Mouse (Mus musculus) layer of hippocampus, postnatal 25 days (tissue): Measurements from ENCODE around the gene Mpp1. TPM values are rescaled to one million over a fixed set of nuclear protein-coding genes. Genes with fewer than 3 reads are reported as not detected.

ENCODE experiments used
- DNase-seq, 2 experiments: peaks; one replicate each; pipeline ENCODE4 v3.0.0; 2022; ENCODE audit warnings: mixed read lengths in 2 of 2, low spot score in 1 of 2; ENCODE audit errors: extremely low spot score in 1 of 2
- total RNA-seq, 2 experiments: library from RNA; stranded (reverse); gene quantifications; 2 replicates each; pipeline ENCODE4 v1.2.3; 2021

Gene Mpp1
- total RNA-seq, 2 experiments from 2014 or later, result 32.0 to 37.3 TPM

DNA sequence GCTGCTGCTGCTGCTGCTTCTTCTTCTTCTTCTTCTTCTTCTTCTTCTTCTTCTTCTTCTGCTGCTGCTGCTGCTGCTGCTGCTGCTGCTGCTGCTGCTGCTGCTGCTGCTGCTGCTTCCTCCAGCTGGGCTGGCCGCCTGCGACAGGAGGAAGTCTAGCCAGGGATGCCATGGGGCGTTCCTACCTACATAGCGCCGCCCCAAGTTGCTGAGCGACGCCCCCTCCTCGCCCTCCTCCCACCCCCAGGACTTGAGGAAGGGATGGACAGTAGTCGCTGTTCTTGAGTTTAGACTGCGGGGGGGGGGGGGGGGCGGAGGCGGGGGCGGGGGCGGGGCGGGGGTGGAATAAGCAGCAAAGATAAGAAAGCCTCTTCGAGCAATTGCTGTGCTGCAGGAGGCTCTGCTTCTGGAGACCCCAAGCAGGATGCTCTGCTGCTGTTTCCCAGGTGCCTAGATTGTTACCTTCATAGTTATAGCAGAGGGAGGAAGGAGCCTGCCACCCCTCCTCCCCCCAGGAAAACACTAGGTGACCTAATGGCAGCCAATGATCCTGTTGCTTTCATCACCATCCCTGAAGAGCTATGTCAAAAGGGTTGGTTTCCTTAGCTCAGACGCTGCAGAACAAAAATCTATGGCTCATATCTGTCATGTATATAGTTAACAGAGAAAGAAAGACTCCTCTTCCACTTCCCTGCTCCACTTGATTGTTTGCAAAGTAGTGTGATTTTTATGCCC, 45.9 kb downstream of the Mpp1 start, which contains the start of gene Gab3:
TSS of gene Gab3 (minus strand) at position 685 of the 735 bp plus-strand sequence.
- DNase-seq, result peak in 1 of 2 experiments; percentile 10

GRCm38 (mm10) chrX:75083982-75084773, 46.6 kb downstream of the Mpp1 start:
- peak in 1 of 2 experiments; percentile 8 for DNase-seq

DNA sequence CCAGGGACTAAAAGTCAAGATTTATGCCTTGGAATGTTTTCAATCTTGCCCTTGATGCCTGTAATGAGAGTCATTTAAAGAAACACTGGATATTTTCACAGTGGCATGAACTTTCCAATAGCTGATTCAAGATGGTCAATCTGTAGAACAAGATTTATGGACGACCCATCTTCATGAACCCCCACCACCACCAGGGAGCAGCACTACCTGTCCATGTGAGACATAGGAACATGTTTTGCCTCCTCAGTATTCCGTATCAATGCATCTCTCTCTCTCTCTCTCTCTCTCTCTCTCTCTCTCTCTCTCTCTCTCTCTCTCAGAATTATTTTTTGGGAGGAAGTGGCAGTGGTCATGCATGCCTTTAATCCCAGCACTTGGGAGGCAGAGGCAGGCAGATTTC, 48.5 kb downstream of the Mpp1 start:
- no peak for DNase-seq

Other genes starting within 250 kb of the Mpp1 start
- 1 to 10 TPM; 1.9 to 2.2 TPM for gene Gab3, start 45.6 kb downstream of the Mpp1 start, total RNA-seq
- gene Dkc1, start 35.2 kb downstream of the Mpp1 start, total RNA-seq, result 10 to 100 TPM; 32.5 to 36.4 TPM
- gene Smim9, start 32.8 kb upstream of the Mpp1 start, total RNA-seq, result not detected